In the genomic region with DNA sequence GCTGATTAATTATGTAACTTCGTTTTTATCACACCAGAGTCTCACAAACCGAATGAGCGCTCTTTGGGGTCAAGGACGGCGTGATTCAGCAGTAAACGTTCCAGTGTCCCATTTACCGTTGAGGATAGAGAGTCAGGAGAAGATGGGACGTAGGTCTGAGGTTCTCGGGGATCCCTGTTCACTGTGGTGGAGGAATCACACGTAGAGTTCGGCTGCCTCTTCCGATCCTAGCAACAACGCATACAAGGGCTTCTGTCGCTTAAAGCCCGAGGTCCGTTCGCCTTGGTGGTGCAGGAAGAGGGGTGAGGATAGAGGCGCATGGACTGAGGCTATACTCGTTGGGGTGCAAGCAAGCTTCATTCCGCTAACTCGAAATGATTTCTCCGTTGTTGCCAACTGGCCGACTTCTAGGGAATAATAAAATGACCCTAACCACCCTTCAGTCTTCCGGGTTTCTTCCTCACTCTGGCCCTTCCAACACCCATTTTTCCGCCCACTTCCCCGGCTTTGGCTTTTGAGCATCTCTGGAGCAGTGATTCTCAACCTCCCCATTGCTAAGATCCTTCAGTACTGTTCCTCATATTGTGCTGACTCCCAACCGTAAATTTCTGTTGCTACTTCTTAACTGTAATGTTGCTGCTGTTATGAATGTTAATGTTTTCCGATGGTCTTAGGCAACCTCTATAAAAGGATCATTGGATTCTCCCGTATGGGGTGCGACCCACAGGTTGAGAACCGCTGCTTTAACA, we compare ENCODE assay signal across 8 mouse cellular contexts. TPM values are rescaled to one million over a fixed set of nuclear protein-coding genes. Genes with fewer than 3 reads are reported as not detected.
DNase-seq lines count a peak whose midpoint lies in the region; ATAC-seq and TF ChIP-seq lines count a peak whose summit lies in the region.

No protein-coding gene starts in this region.

- H3K4me1 ChIP-seq in limb, embryonic 15.5 days: peaks cover 16% of the 10 kb centered on the region; the same call in 1 of the 2 replicates
- H3K4me1 ChIP-seq in midbrain, embryonic 15.5 days: peaks cover 26% of the 10 kb centered on the region

- H3K27ac ChIP-seq in layer of hippocampus, adult 2 months: peak overlapping the region; percentile 93
- peak overlapping the region; percentile 100 for H3K27ac ChIP-seq in limb, embryonic 15.5 days
- peak overlapping the region; percentile 96 for H3K27ac ChIP-seq in midbrain, embryonic 15.5 days

- peak; percentile 12 to 44 for DNase-seq in layer of hippocampus, adult 2 months (ENCODE audit: low spot score in 2 of 2)
- DNase-seq in layer of hippocampus, adult 11-12 months (ENCODE audit: low spot score): no peak
- peak; percentile 55 to 64 for DNase-seq in cerebellum, postnatal 10 days
- peak; percentile 54 for DNase-seq in frontal cortex, postnatal 36 days (ENCODE audit: low spot score in 2 of 2)
- DNase-seq in induced T-regulatory cell, adult 2 months (ENCODE audit: low read depth): peak; percentile 74
- peak; percentile 32 to 74 for DNase-seq in spleen, postnatal 4 days (ENCODE audit: low spot score in 2 of 2)

- peak overlapping the region; percentile 77 for H3K4me2 ChIP-seq in limb, embryonic 15.5 days
- peak overlapping the region; percentile 87 for H3K4me2 ChIP-seq in midbrain, embryonic 15.5 days

- H3K27me3 ChIP-seq in limb, embryonic 15.5 days: no peaks in the 10 kb centered on the region
- no peaks in the 10 kb centered on the region for H3K27me3 ChIP-seq in midbrain, embryonic 15.5 days (replicated peaks)

- ATAC-seq in limb, embryonic 15.5 days (ENCODE audit: insufficient number of reproducible peaks, low FRiP score, low TSS enrichment, low read depth): peak; percentile 16; the same call in 1 of the 2 replicates
- peak; percentile 57 for ATAC-seq in midbrain, embryonic 15.5 days (replicated peaks)

- TF ChIP-seq CTCF in layer of hippocampus, adult 2 months (conservative IDR thresholded peaks at IDR 0.05): no peak

- no peaks in the 10 kb centered on the region for H3K9me3 ChIP-seq in limb, embryonic 15.5 days
- H3K9me3 ChIP-seq in midbrain, embryonic 15.5 days: no peaks in the 10 kb centered on the region

- H3K9ac ChIP-seq in limb, embryonic 15.5 days: peak overlapping the region; percentile 4; the same call in 1 of the 2 replicates
- H3K9ac ChIP-seq in midbrain, embryonic 15.5 days: peak overlapping the region; percentile 56

- under 1% methylated on average over 31 of the region's 31 CpGs for WGBS in limb, embryonic 15.5 days
- WGBS in midbrain, embryonic 15.5 days: under 1% methylated on average over 31 of the region's 31 CpGs

- no peaks in the 10 kb centered on the region for H3K36me3 ChIP-seq in limb, embryonic 15.5 days
- no peaks in the 10 kb centered on the region for H3K36me3 ChIP-seq in midbrain, embryonic 15.5 days (replicated peaks)

- H3K4me3 ChIP-seq in layer of hippocampus, adult 2 months: peak overlapping the region; percentile 92
- H3K4me3 ChIP-seq in limb, embryonic 15.5 days: peak overlapping the region; percentile 95
- peak overlapping the region; percentile 83 for H3K4me3 ChIP-seq in midbrain, embryonic 15.5 days

RNA-seq across cellular contexts. Expression of a gene that starts 1.4 kb away (rescaled TPM):
- 100 to 1,000 TPM; 161 to 169 TPM for total RNA-seq in layer of hippocampus, adult 2 months (2021)
- 14.1 and 15.0 TPM in 2 replicates for polyA plus RNA-seq in limb, embryonic 15.5 days (2015; fragmentation: Nextera tagmentation; extraction: Ambion mirVana)
- 24.2 and 25.0 TPM in 2 replicates for polyA plus RNA-seq in midbrain, embryonic 15.5 days (2015; fragmentation: Nextera tagmentation; extraction: Ambion mirVana)

RNA-seq across cellular contexts. Expression of a gene that starts 31.2 kb away (rescaled TPM):
- 100 to 1,000 TPM; 103 TPM for total RNA-seq in layer of hippocampus, adult 2 months (2021)
- polyA plus RNA-seq in limb, embryonic 15.5 days (2015; fragmentation: Nextera tagmentation; extraction: Ambion mirVana): 66.3 and 75.3 TPM in 2 replicates
- polyA plus RNA-seq in midbrain, embryonic 15.5 days (2015; fragmentation: Nextera tagmentation; extraction: Ambion mirVana): 43.5 and 49.2 TPM in 2 replicates

RNA-seq across cellular contexts. Expression of a gene that starts 31.4 kb away (rescaled TPM):
- 10 to 100 TPM; 22.0 to 22.7 TPM for total RNA-seq in layer of hippocampus, adult 2 months (2021)
- polyA plus RNA-seq in limb, embryonic 15.5 days (2015; fragmentation: Nextera tagmentation; extraction: Ambion mirVana): 44.3 and 46.2 TPM in 2 replicates
- polyA plus RNA-seq in midbrain, embryonic 15.5 days (2015; fragmentation: Nextera tagmentation; extraction: Ambion mirVana): 28.7 and 33.2 TPM in 2 replicates

RNA-seq across cellular contexts. Expression of a gene that starts 38.4 kb away (rescaled TPM):
- total RNA-seq in layer of hippocampus, adult 2 months (2021): 1 to 10 TPM; 2.3 to 2.9 TPM
- 72.6 and 73.7 TPM in 2 replicates for polyA plus RNA-seq in limb, embryonic 15.5 days (2015; fragmentation: Nextera tagmentation; extraction: Ambion mirVana)
- 14.6 and 17.2 TPM in 2 replicates for polyA plus RNA-seq in midbrain, embryonic 15.5 days (2015; fragmentation: Nextera tagmentation; extraction: Ambion mirVana)

RNA-seq across cellular contexts. Expression of a gene that starts 44.8 kb away (rescaled TPM):
- total RNA-seq in layer of hippocampus, adult 2 months (2021): 10 to 100 TPM; 27.0 to 27.6 TPM
- polyA plus RNA-seq in limb, embryonic 15.5 days (2015; fragmentation: Nextera tagmentation; extraction: Ambion mirVana): 0.04 and 0.06 TPM in 2 replicates
- 5.9 and 7.8 TPM in 2 replicates for polyA plus RNA-seq in midbrain, embryonic 15.5 days (2015; fragmentation: Nextera tagmentation; extraction: Ambion mirVana)
